Mouse (Mus musculus): ENCODE data around the gene Prp2. TPM values are rescaled to one million over a fixed set of nuclear protein-coding genes. Genes with fewer than 3 reads are reported as not detected.
"Not testable (repeated sequence)": the region's sequence is repeated elsewhere in the genome, so short reads cannot be mapped to it uniquely, and the experiment has no call there.

Prp2 gene
- total RNA-seq (2014; fragmentation: Nextera tagmentation) (not detected in 2 replicates), total RNA-seq (2017) (not detected in 2 replicates), polyA plus RNA-seq (2012) (not detected in 2 replicates)

DNA sequence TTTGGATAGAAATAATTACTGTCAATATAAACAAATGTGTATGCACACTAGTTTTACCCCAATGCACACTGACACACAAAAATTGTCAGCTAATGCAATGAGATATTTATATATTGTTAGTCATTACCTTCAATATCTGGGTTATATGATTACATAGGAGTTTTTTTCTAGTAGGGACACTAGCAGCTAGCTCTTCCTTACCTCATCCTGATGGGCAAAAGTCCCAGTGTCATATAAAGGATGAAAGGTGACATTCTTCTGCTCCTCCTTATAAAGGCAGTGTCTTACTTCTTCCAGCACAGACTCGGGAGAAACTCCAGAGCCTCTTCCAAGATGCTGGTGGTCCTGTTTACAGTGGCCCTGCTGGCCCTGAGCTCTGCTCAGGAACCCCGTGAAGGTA is at the start of gene Prp2:
Gene Prp2 (plus strand): TSS at position 301 of the 400 bp plus-strand sequence.
- not testable (repeated sequence) for H3K27me3 ChIP-seq (ENCODE audit: insufficient read depth, low read length); H3K4me3 ChIP-seq (ENCODE audit: low read depth, low read length); H3K9me3 ChIP-seq (replicated peaks); ATAC-seq (ENCODE audit: extremely low read depth, insufficient number of reproducible peaks, low FRiP score, poor library complexity, severe bottlenecking); H3K4me1 ChIP-seq (ENCODE audit: insufficient read depth, low read depth, low read length); H3K36me3 ChIP-seq (replicated peaks); DNase-seq (ENCODE audit: low spot score)

DNA sequence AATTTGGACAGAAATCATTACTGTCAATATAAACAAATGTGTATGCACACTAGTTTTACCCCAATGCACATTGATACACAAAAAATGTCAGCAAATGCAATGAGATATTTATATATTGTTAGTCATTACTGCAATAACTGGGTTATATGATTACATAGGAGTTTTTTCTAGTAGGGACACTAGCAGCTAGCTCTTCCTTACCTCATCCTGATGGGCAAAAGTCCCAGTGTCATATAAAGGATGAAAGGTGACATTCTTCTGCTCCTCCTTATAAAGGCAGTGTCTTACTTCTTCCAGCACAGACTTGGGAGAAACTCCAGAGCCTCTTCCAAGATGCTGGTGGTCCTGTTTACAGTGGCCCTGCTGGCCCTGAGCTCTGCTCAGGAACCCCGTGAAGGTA is 26.2 kb upstream of the Prp2 start, which contains the start of gene Prh1:
Gene Prh1 (plus strand): TSS at position 301 of the 400 bp plus-strand sequence.
- ATAC-seq (ENCODE audit: extremely low read depth, insufficient number of reproducible peaks, low FRiP score, poor library complexity, severe bottlenecking); DNase-seq (ENCODE audit: low spot score): not testable (repeated sequence)

DNA sequence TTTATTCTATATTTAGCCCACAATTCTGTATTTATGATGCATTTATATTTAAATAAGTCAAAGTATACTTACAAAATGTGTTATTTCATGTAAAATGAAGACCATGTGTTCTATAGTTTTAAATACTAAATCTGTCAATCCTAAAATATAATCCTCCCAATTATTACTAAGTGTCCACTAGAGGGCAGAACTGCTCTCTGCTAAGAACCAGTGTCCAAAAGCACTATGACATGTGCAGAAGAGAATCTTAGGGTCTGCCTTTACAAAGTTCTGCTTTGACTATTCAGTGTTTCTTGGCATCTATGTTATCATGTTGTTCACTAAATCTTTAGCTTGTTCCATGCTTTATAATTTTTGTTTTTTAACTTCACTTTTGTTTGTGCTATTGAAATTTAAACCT is 53.7 kb downstream of the Prp2 start:
- Histone ChIP-seq H3K4me1 (ENCODE audit: insufficient read depth, low read depth, low read length) (no peaks in the 10 kb centered on the region), H3K4me3 (ENCODE audit: low read depth, low read length) (no peak overlapping the region), H3K36me3 (replicated peaks) (no peaks in the 10 kb centered on the region), H3K9me3 (replicated peaks) (no peaks in the 10 kb centered on the region), H3K27me3 (ENCODE audit: insufficient read depth, low read length) (no peaks in the 10 kb centered on the region)
- ATAC-seq (ENCODE audit: extremely low read depth, insufficient number of reproducible peaks, low FRiP score, poor library complexity, severe bottlenecking), result peak; percentile 45
- DNase-seq (ENCODE audit: low spot score), result no peak
- TF ChIP-seq CTCF (IDR thresholded peaks at IDR 0.05; ENCODE audit: low read depth, low read length) (no peak), GATA2 (IDR thresholded peaks at IDR 0.05; ENCODE audit: borderline replicate concordance, low read depth, low read length) (no peak), POLR2AphosphoS5 (IDR thresholded peaks at IDR 0.05; ENCODE audit: insufficient replicate concordance, low read depth, low read length) (no peak), GATA1 (IDR thresholded peaks at IDR 0.05; ENCODE audit: borderline replicate concordance, low read length) (no peak)

More for the DNA sequence above, 26.2 kb upstream of the Prp2 start, which contains the start of gene Prh1:
- H3K4me1 ChIP-seq (ENCODE audit: insufficient read depth, low read depth, low read length); H3K36me3 ChIP-seq (replicated peaks); H3K4me3 ChIP-seq (ENCODE audit: low read depth, low read length); H3K9me3 ChIP-seq (replicated peaks); H3K27me3 ChIP-seq (ENCODE audit: insufficient read depth, low read length): not testable (repeated sequence)

Other genes with a start within 250 kb of the Prp2 start
- not detected in 2 replicates for gene Gm8882, start 231.8 kb upstream of the Prp2 start, total RNA-seq (2014; fragmentation: Nextera tagmentation)
- 0.11 TPM in 1 of 2 replicates, not detected in the other for gene Gm8882, start 231.8 kb upstream of the Prp2 start, total RNA-seq (2017)
- gene Gm8882, start 231.8 kb upstream of the Prp2 start, polyA plus RNA-seq (2012), result not detected in 2 replicates
- not detected in 2 replicates for gene Prh1, start 26.1 kb upstream of the Prp2 start, total RNA-seq (2014; fragmentation: Nextera tagmentation)
- gene Prh1, start 26.1 kb upstream of the Prp2 start, total RNA-seq (2017), result not detected in 2 replicates
- gene Prh1, start 26.1 kb upstream of the Prp2 start, polyA plus RNA-seq (2012), result not detected in 2 replicates
- not detected in 2 replicates for gene A630073D07Rik, start 55.6 kb downstream of the Prp2 start, total RNA-seq (2014; fragmentation: Nextera tagmentation)
- 0.16 TPM in 1 of 2 replicates, not detected in the other for gene A630073D07Rik, start 55.6 kb downstream of the Prp2 start, total RNA-seq (2017)
- gene A630073D07Rik, start 55.6 kb downstream of the Prp2 start, polyA plus RNA-seq (2012), result not detected in 2 replicates
- gene Tas2r120, start 61.0 kb downstream of the Prp2 start, total RNA-seq (2014; fragmentation: Nextera tagmentation), result not detected in 2 replicates
- gene Tas2r120, start 61.0 kb downstream of the Prp2 start, total RNA-seq (2017), result 0.12 TPM in 1 of 2 replicates, not detected in the other
- not detected in 2 replicates for gene Tas2r120, start 61.0 kb downstream of the Prp2 start, polyA plus RNA-seq (2012)
- gene Tas2r121, start 105.1 kb downstream of the Prp2 start, total RNA-seq (2014; fragmentation: Nextera tagmentation), result not detected in 2 replicates
- gene Tas2r121, start 105.1 kb downstream of the Prp2 start, total RNA-seq (2017), result not detected in 2 replicates
- gene Tas2r121, start 105.1 kb downstream of the Prp2 start, polyA plus RNA-seq (2012), result not detected in 2 replicates
- gene Tas2r122, start 116.0 kb downstream of the Prp2 start, total RNA-seq (2014; fragmentation: Nextera tagmentation), result not detected in 2 replicates
- not detected in 2 replicates for gene Tas2r122, start 116.0 kb downstream of the Prp2 start, total RNA-seq (2017)
- not detected in 2 replicates for gene Tas2r122, start 116.0 kb downstream of the Prp2 start, polyA plus RNA-seq (2012)
- not detected in 2 replicates for gene Tas2r115, start 142.1 kb downstream of the Prp2 start, total RNA-seq (2014; fragmentation: Nextera tagmentation)
- gene Tas2r115, start 142.1 kb downstream of the Prp2 start, total RNA-seq (2017), result not detected in 2 replicates
- not detected in 2 replicates for gene Tas2r115, start 142.1 kb downstream of the Prp2 start, polyA plus RNA-seq (2012)
- gene Tas2r124, start 158.8 kb downstream of the Prp2 start, total RNA-seq (2014; fragmentation: Nextera tagmentation), result not detected in 2 replicates
- gene Tas2r124, start 158.8 kb downstream of the Prp2 start, total RNA-seq (2017), result 0.16 TPM in 1 of 2 replicates, not detected in the other
- gene Tas2r124, start 158.8 kb downstream of the Prp2 start, polyA plus RNA-seq (2012), result not detected in 2 replicates
- not detected in 2 replicates for gene Tas2r102, start 166.2 kb downstream of the Prp2 start, total RNA-seq (2014; fragmentation: Nextera tagmentation)
- gene Tas2r102, start 166.2 kb downstream of the Prp2 start, total RNA-seq (2017), result not detected in 2 replicates
- gene Tas2r102, start 166.2 kb downstream of the Prp2 start, polyA plus RNA-seq (2012), result not detected in 2 replicates
- not detected in 2 replicates for gene Tas2r136, start 182.2 kb downstream of the Prp2 start, total RNA-seq (2014; fragmentation: Nextera tagmentation)
- gene Tas2r136, start 182.2 kb downstream of the Prp2 start, total RNA-seq (2017), result 0.11 TPM in 1 of 2 replicates, not detected in the other
- not detected in 2 replicates for gene Tas2r136, start 182.2 kb downstream of the Prp2 start, polyA plus RNA-seq (2012)
- gene Tas2r117, start 206.9 kb downstream of the Prp2 start, total RNA-seq (2014; fragmentation: Nextera tagmentation), result not detected in 2 replicates
- not detected in 2 replicates for gene Tas2r117, start 206.9 kb downstream of the Prp2 start, total RNA-seq (2017)
- not detected in 2 replicates for gene Tas2r117, start 206.9 kb downstream of the Prp2 start, polyA plus RNA-seq (2012)